Mouse (Mus musculus) E14TG2a.4 (cell line): ENCODE results near the gene Amdhd1.

Experiments used
- CTCF ChIP-seq: conservative IDR thresholded peaks from 2 replicates; pipeline ENCODE4 v1.5.1; 2014; ENCODE audit warnings: low read length
- POU5F1 ChIP-seq: IDR thresholded peaks from 2 replicates; pipeline ENCODE4 v1.6.1; 2014; ENCODE audit warnings: low read length, borderline replicate concordance

DNA sequence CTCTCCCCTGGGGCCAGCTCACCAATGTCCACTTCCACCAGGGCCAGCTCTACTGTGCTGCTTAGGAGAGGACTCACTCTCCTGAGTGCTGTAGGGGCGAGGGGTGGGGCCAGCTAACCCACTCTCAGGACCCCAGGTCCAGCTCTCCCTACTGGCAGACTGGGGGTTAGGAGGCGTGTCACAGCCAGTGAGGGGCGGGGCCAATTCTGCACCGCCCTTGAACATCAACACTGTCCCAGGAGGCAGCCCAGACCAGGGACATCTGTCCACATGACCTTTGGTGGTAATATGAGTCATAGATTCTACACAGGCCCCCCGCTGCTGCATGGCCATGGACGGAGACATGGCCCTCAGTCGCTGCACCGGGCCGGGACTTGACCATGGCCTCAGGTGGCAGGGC, 20.0 kb upstream of the Amdhd1 start:
- TF ChIP-seq CTCF: no peak
- TF ChIP-seq POU5F1: no peak
